Mouse (Mus musculus) neural tube, embryonic 14.5 days (tissue): ENCODE results near the gene Gm15140. TPM values are rescaled to one million over a fixed set of nuclear protein-coding genes. Genes with fewer than 3 reads are reported as not detected.
"Not testable (repeated sequence)": the region's sequence is repeated elsewhere in the genome, so short reads cannot be mapped to it uniquely, and the experiment has no call there.

ENCODE experiments used
- ATAC-seq: fragments of 200-750 bp; cut with Nextera tagmentation; 2 replicates; pipeline ENCODE4 v1.8.0; 2017; ENCODE audit warnings: low read depth, mild to moderate bottlenecking, moderate TSS enrichment, moderate library complexity
- H3K27ac ChIP-seq: fragments of 300-500 bp; sonication (generic); 2 replicates; pipeline ENCODE4 v1.5.1; 2014; ENCODE audit warnings: low read depth, mild to moderate bottlenecking, control low read depth, low read length, moderate library complexity, mixed read lengths
- H3K27me3 ChIP-seq: fragments of 300-500 bp; sonication (generic); 2 replicates; pipeline ENCODE4 v1.6.1; 2014; ENCODE audit warnings: low read length; ENCODE audit not compliant: control insufficient read depth, insufficient read depth
- H3K36me3 ChIP-seq: fragments of 300-500 bp; sonication (generic); 2 replicates; pipeline ENCODE4 v1.6.1; 2014; ENCODE audit warnings: low read length, mixed read lengths; ENCODE audit not compliant: control insufficient read depth, insufficient read depth
- H3K4me1 ChIP-seq: fragments of 300-500 bp; sonication (generic); 2 replicates; pipeline ENCODE4 v1.6.1; 2014; ENCODE audit warnings: low read length; ENCODE audit not compliant: control insufficient read depth, insufficient read depth
- H3K4me2 ChIP-seq: fragments of 300-500 bp; sonication (generic); 2 replicates; pipeline ENCODE4 v1.6.1; 2014; ENCODE audit warnings: mild to moderate bottlenecking, low read depth, low read length, control low read depth
- H3K4me3 ChIP-seq: fragments of 300-500 bp; sonication (generic); 2 replicates; pipeline ENCODE4 v1.5.1; 2014; ENCODE audit warnings: low read depth, low read length, control low read depth, mixed read lengths
- H3K9ac ChIP-seq: fragments of 300-500 bp; sonication (generic); replicated peaks from 2 replicates; pipeline ENCODE4 v1.6.1; 2014; ENCODE audit warnings: low read depth, mild to moderate bottlenecking, control low read depth, low read length, mixed read lengths
- H3K9me3 ChIP-seq: fragments of 300-500 bp; sonication (generic); 2 replicates; pipeline ENCODE4 v1.6.1; 2016; ENCODE audit warnings: low read length; ENCODE audit not compliant: control insufficient read depth
- WGBS: fragments of 180-500 bp; shearing (Covaris S2); extraction: QIAGEN DNeasy Blood & Tissue Kit; methylation state at CpG from one replicate; pipeline ENCODE4 v1.1.7; 2014; 5-methylcytosine and 5-hydroxymethylcytosine counted together
- polyA plus RNA-seq: library from polyadenylated mRNA; unstranded; fragments of >200 nt; fragmentation: Nextera tagmentation; extraction: Ambion mirVana; gene quantifications from 2 replicates; pipeline ENCODE4 v1.2.1, GENCODE M21; 2014

Gene Gm15140
- polyA plus RNA-seq: not detected in 2 replicates

- not testable (repeated sequence) for H3K9me3 ChIP-seq, H3K27ac ChIP-seq, H3K4me2 ChIP-seq, H3K4me1 ChIP-seq, ATAC-seq, H3K27me3 ChIP-seq, H3K9ac ChIP-seq, H3K4me3 ChIP-seq, H3K36me3 ChIP-seq
- 73% methylated on average over 1 of the region's 1 CpGs for WGBS
These were observed at the start of gene Gm15140 for GRCm38 (mm10) chrX:154120585-154120984. Gene Gm15140, minus strand, starts transcription at chrX:154120685.

Other genes starting within 250 kb of the Gm15140 start
- not detected in 2 replicates for gene Samt1, start 108.0 kb downstream of the Gm15140 start, polyA plus RNA-seq
- not detected in 2 replicates for gene 4921511M17Rik, start 86.9 kb downstream of the Gm15140 start, polyA plus RNA-seq
- not detected in 2 replicates for gene Gm10057, start 65.6 kb downstream of the Gm15140 start, polyA plus RNA-seq
- not detected in 2 replicates for gene 4930524N10Rik, start 222.7 kb upstream of the Gm15140 start, polyA plus RNA-seq